Mouse (Mus musculus): Measurements from ENCODE around the gene Stx8. TPM values are rescaled to one million over a fixed set of nuclear protein-coding genes. Genes with fewer than 3 reads are reported as not detected.

Gene Stx8
- total and polyA plus RNA-seq, 2 experiments from 2014 or later = 10.8 to 65.8 TPM

- Histone ChIP-seq H3K4me3 (ENCODE audit: low read length) (no peak overlapping the region), H3K36me3 (ENCODE audit: insufficient read depth, low read length) (no peaks in the 10 kb centered on the region), H3K27ac (no peak overlapping the region), H3K27me3 (ENCODE audit: insufficient read depth, low read length) (no peaks in the 10 kb centered on the region), H3K4me1 (ENCODE audit: insufficient read depth, low read length) (peaks cover 5% of the 10 kb centered on the region; the same call in 1 of the 2 replicates), H3K4me2 (ENCODE audit: low read depth, low read length) (no peak overlapping the region), H3K9ac (replicated peaks; ENCODE audit: low read length) (no peak overlapping the region), H3K9me3 (ENCODE audit: low read length) (no peaks in the 10 kb centered on the region)
- DNase-seq (ENCODE audit: low spot score) = no peak
- no peak for TF ChIP-seq CTCF (IDR thresholded peaks at IDR 0.05; ENCODE audit: low read depth)
- WGBS = 73% methylated on average over 9 of the region's 9 CpGs
- ATAC-seq = no peak
Measured at GRCm38 (mm10) chr11:68037093-68037492, 71.1 kb downstream of the Stx8 start.

- H3K4me2 ChIP-seq (ENCODE audit: low read depth, low read length) = no peak overlapping the region
- no peaks in the 10 kb centered on the region for H3K9me3 ChIP-seq (ENCODE audit: low read length)
- H3K4me1 ChIP-seq (ENCODE audit: insufficient read depth, low read length) = peaks cover 5% of the 10 kb centered on the region; the same call in 1 of the 2 replicates
- no peak for TF ChIP-seq CTCF (IDR thresholded peaks at IDR 0.05; ENCODE audit: low read depth)
- H3K27me3 ChIP-seq (ENCODE audit: insufficient read depth, low read length) = no peaks in the 10 kb centered on the region
- DNase-seq (ENCODE audit: low spot score) (no peak), ATAC-seq (no peak)
- H3K9ac ChIP-seq (replicated peaks; ENCODE audit: low read length) = no peak overlapping the region
- H3K27ac ChIP-seq = no peak overlapping the region
- H3K4me3 ChIP-seq (ENCODE audit: low read length) = no peak overlapping the region
- no peaks in the 10 kb centered on the region for H3K36me3 ChIP-seq (ENCODE audit: insufficient read depth, low read length)
- 63% methylated on average over 2 of the region's 2 CpGs for WGBS
Measured at GRCm38 (mm10) chr11:68038101-68038500, 72.1 kb downstream of the Stx8 start.

- ATAC-seq (no peak), DNase-seq (ENCODE audit: low spot score) (no peak)
- Histone ChIP-seq H3K4me1 (ENCODE audit: insufficient read depth, low read length) (0 out of 2 replicates have a peak, but pooled peaks cover 7% of the 10 kb centered on the region), H3K36me3 (ENCODE audit: insufficient read depth, low read length) (no peaks in the 10 kb centered on the region), H3K27ac (no peak overlapping the region), H3K27me3 (ENCODE audit: insufficient read depth, low read length) (no peaks in the 10 kb centered on the region), H3K4me3 (ENCODE audit: low read length) (no peak overlapping the region), H3K9me3 (ENCODE audit: low read length) (no peaks in the 10 kb centered on the region), H3K4me2 (ENCODE audit: low read depth, low read length) (no peak overlapping the region), H3K9ac (replicated peaks; ENCODE audit: low read length) (no peak overlapping the region)
- no peak for TF ChIP-seq CTCF (IDR thresholded peaks at IDR 0.05; ENCODE audit: low read depth)
- WGBS = 36% methylated on average over 11 of the region's 11 CpGs
Measured at GRCm38 (mm10) chr11:68044181-68044580, 78.2 kb downstream of the Stx8 start.

GRCm38 (mm10) chr11:68046916-68047315 lies 80.9 kb downstream of the Stx8 start:
- TF ChIP-seq CTCF (IDR thresholded peaks at IDR 0.05; ENCODE audit: low read depth) = peak; percentile 50
- no peak overlapping the region for H3K9ac ChIP-seq (replicated peaks; ENCODE audit: low read length)
- H3K27me3 ChIP-seq (ENCODE audit: insufficient read depth, low read length) = no peaks in the 10 kb centered on the region
- no peaks in the 10 kb centered on the region for H3K36me3 ChIP-seq (ENCODE audit: insufficient read depth, low read length)
- ATAC-seq (no peak), DNase-seq (ENCODE audit: low spot score) (no peak)
- no peak overlapping the region for H3K27ac ChIP-seq
- no peaks in the 10 kb centered on the region for H3K9me3 ChIP-seq (ENCODE audit: low read length)
- no peak overlapping the region for H3K4me3 ChIP-seq (ENCODE audit: low read length)
- WGBS = 61% methylated on average over 3 of the region's 3 CpGs
- peaks cover 14% of the 10 kb centered on the region; the same call in 1 of the 2 replicates for H3K4me1 ChIP-seq (ENCODE audit: insufficient read depth, low read length)
- H3K4me2 ChIP-seq (ENCODE audit: low read depth, low read length) = no peak overlapping the region

GRCm38 (mm10) chr11:68049261-68050165 lies 83.5 kb downstream of the Stx8 start:
- peak; percentile 50 for DNase-seq (ENCODE audit: low spot score)
- no peak overlapping the region for H3K9ac ChIP-seq (replicated peaks; ENCODE audit: low read length)
- H3K36me3 ChIP-seq (ENCODE audit: insufficient read depth, low read length) = no peaks in the 10 kb centered on the region
- H3K4me1 ChIP-seq (ENCODE audit: insufficient read depth, low read length) = peaks cover 7% of the 10 kb centered on the region; the same call in 1 of the 2 replicates
- H3K27me3 ChIP-seq (ENCODE audit: insufficient read depth, low read length) = no peaks in the 10 kb centered on the region
- H3K4me3 ChIP-seq (ENCODE audit: low read length) = no peak overlapping the region
- H3K4me2 ChIP-seq (ENCODE audit: low read depth, low read length) = no peak overlapping the region
- TF ChIP-seq CTCF (IDR thresholded peaks at IDR 0.05; ENCODE audit: low read depth) = no peak
- WGBS = 38% methylated on average over 17 of the region's 17 CpGs
- H3K9me3 ChIP-seq (ENCODE audit: low read length) = no peaks in the 10 kb centered on the region
- peak overlapping the region; percentile 27 for H3K27ac ChIP-seq
- peak; percentile 59; the same call in 1 of the 2 replicates for ATAC-seq

- DNase-seq (ENCODE audit: low spot score) = peak; percentile 65
- Histone ChIP-seq H3K27ac (0 out of 2 replicates have a peak overlapping the region, but pooled peaks have one; percentile 26), H3K27me3 (ENCODE audit: insufficient read depth, low read length) (no peaks in the 10 kb centered on the region), H3K4me3 (ENCODE audit: low read length) (no peak overlapping the region), H3K36me3 (ENCODE audit: insufficient read depth, low read length) (no peaks in the 10 kb centered on the region), H3K9me3 (ENCODE audit: low read length) (no peaks in the 10 kb centered on the region), H3K4me1 (ENCODE audit: insufficient read depth, low read length) (peaks cover 7% of the 10 kb centered on the region; the same call in 1 of the 2 replicates), H3K4me2 (ENCODE audit: low read depth, low read length) (no peak overlapping the region), H3K9ac (replicated peaks; ENCODE audit: low read length) (no peak overlapping the region)
- WGBS = 23% methylated on average over 12 of the region's 12 CpGs
- TF ChIP-seq CTCF (IDR thresholded peaks at IDR 0.05; ENCODE audit: low read depth) = no peak
- peak; percentile 64; the same call in 1 of the 2 replicates for ATAC-seq
Measured at GRCm38 (mm10) chr11:68050725-68051124, 84.7 kb downstream of the Stx8 start.

Measured in hindbrain, postnatal 0 days (tissue).